Mouse (Mus musculus): ENCODE measurements around the gene Rps16.

Rps16 gene

DNA sequence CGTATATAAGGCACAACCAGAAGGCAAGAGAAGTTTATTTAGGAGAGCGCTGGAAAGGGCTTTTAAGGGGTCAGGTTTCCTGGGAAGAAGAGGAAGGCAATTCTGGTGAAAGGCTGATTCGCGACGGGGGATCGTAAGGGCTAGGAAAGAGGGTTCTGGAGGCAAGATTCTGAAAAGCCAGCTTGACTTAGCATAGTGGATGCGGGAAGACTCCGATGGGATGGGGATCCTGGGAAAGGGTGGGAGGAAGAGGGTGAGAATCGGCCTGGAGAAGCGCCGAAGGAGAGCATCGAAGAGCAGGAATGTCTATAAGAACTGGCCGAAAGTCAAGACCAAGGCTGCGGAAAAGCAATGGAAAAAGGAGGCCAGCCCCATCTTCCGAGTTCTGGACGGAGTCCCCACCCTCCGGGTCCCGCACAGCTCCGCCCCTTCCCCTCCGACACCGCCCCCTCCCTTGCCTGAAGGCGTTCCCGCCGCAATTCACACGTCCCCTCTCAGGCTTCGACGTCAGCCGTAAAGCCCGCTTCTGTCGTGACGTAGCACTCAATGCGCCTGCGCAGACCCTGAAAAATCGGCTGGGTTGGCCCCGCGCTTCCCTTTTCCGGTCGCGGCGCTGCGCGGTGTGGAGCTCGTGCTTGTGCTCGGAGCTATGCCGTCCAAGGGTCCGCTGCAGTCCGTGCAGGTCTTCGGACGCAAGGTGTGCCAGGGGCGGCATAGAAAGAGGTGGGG, at the start of gene Rps16:
Gene Rps16 (plus strand): TSS at position 498 of the 729 bp plus-strand sequence.
- in situ Hi-C loops (cut with MboI, MseI): no loop called here

DNA sequence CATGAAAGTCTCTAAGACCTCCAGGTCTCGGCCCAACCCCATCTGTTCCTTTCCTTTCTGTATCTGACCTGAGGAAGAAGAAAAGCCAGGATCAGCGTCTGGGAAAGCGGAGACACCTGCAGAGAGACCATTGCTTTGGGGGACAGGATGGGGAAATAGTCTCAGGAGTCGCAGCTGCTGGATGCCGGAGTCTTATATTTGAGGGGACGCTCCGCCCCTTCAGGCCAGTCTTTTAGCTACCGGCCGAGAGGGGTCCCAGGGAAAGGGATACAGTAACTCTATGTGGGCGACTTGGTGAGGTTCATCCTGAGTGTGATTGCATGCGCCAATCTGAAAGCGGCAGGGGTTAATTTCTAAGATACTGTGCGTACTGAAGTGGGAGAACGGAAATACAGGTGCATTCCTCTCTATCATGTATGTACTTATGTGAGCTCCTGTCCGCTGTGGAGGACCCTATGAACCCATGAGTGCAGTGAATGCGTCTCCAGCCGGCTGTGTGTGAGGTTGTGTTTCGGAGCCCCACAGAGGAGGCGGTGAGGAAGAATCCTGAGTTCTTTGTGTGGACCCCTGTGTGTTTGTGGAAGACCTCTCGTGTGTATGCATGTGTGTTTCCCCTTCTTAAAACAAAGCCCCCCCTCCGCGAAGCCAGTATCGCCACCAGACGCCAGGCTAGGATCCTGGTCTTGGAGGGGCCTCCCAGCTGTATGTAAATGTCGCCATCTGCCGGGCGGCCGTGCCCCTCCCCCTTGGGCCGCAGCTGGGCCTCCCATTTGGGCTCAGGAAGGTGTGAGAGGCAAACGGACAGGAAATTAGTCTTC, 48.6 kb upstream of the Rps16 start, which contains the start of gene Dll3:
Gene Dll3 (minus strand): TSS at position 623 of the 818 bp plus-strand sequence.
- in situ Hi-C loops (cut with MboI, MseI): no loop called here

DNA sequence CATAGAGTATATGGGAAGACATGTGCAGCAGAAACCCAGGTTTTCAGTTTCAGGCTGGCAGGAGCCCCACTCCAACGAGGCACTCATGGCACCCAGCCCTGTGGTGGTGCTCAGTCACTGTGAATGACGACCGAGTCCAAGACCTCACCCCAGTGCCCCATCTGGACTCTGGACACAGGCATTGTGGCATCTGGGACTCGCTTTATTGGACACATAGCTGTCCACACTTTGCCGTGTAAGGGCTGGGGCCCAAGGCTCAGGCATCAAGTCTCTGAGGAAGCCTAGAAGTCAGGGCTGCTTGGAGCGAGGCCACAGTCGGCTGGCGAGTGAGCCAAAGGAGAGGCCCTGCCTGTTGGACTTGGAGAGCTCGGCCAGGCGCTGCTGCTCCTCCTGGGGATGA, 44.8 kb upstream of the Rps16 start:
- in situ Hi-C loops (cut with MboI, MseI): no loop called here

DNA sequence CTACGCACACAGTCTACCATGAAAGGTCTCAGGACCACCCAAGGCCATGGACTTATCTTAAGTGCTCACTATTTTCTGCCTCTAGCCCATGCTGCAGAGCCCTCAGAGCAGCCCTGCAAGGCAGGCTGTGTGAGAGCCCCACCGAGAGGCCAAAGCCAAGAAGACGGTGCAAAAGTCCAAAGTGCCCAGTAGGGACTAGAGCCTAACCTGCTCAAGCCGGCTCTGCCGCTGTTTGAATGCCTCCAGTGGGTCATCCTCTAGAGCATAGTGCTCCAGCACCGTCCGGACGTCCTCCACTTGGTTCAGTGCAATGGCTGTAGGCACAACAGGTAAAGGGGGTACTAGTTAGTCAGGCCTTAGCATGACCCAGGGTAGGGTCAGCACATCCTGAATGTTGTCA, 44.2 kb upstream of the Rps16 start:
- in situ Hi-C loops (cut with MboI, MseI): no loop called here

DNA sequence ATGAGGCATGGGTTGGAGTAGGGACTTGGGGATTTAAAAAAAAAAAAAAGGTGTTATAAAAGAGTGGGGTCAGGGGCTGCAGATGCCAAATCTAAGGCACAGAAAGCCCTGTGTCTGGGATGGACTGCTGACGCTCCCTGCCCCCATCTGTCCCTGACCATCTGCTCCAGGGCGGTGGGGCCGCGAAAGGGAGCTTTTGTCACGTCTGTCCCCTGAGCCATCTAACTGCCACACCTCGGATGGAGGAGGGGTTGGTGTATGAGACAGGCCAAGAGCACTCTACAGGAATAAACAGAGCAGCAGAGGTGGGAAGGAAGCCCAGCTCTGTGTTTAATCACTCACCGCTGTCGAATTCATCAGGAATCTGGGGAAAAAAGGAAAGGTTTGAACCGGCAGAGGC, 40.7 kb upstream of the Rps16 start:
- in situ Hi-C loops (cut with MboI, MseI): no loop called here

DNA sequence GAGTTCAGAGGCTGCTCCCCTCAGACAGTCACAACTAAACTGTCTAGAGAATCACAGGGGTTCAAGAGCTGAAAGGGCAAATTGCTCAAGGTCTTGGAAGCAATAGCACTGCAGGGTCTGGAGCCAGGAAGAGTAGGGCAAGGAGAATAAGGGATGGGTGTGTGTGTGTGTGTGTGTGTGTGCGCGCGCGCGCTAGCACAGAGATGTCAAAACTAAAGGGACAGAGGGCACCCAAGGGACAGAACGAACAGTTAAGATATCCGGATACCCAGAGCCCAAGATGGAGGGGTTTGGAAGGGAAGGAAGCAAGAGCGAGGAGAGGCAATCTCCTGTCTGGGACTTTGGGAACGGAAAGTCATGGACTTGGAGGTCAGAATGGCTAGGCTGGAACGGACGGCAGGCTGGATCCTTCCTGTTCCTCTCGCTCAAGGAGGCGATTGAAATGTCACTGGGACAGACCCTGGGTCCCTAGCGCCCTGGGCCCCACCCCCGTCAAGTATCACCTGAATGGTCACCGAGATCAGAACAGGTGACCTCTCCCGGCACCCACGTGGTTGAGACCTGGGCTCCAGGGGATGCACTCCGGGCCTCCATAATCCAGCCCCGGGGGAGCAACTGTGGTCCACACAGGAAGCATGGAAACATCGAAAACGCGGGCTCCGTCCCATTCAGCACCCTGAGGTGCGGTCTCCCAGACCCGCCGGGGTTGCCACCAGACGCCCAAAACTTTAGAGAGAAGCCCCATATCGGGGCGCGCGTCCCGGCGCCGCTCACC, 39.1 kb upstream of the Rps16 start:
- in situ Hi-C loops (cut with MboI, MseI): no loop called here

DNA sequence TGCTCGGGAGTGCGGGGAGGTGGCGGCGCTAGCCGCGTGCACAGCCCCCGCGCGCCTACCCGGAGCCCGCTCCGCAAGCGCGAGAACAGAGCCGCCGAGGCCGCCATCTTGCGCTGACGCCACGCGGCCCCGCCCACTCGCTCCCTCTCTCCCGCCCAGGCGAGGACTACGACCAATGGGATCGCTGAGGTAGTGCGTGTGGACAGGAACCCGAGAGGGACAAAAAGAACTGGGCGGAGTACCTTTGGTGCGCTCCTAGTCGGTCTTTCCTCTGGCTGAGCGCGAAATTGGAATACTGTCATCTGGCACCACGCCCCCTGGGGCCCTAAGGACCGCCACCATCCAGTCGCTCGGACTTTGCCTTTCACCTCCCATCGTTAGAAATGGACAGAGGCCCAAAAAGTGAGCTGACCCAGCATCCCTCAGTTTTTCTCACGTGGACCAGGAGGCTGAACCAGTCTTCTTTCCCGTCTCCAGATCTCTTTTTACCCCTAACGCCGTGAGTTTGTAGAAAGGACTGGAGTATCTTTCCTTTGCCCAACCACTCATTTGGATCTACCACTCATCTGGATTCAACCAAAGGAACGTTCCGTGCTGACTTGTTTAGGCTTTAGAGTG, 38.4 kb upstream of the Rps16 start, which contains the start of gene Timm50:
Gene Timm50 (minus strand): TSS at position 147 of the 618 bp plus-strand sequence.
- in situ Hi-C loops (cut with MboI, MseI): no loop called here

DNA sequence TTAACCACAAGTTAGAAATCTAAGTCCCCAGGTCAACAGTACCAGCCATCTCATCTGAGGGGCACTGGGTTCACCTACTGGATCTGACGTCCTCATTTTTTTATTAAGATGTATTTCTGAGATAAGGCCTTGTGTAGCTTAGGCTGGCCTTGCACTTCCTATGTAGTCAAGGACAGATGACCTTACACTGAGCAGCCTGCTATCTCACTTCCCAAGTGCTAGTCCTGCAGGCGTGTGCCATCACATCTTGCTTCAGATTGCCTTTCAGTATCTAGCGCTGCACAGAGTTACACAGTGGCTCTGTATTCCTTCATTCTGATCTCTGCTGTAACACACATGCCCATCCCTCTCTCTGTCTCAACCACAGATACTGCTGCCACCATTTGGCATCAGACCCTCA, 32.4 kb upstream of the Rps16 start:
- in situ Hi-C loops (cut with MboI, MseI): no loop called here

DNA sequence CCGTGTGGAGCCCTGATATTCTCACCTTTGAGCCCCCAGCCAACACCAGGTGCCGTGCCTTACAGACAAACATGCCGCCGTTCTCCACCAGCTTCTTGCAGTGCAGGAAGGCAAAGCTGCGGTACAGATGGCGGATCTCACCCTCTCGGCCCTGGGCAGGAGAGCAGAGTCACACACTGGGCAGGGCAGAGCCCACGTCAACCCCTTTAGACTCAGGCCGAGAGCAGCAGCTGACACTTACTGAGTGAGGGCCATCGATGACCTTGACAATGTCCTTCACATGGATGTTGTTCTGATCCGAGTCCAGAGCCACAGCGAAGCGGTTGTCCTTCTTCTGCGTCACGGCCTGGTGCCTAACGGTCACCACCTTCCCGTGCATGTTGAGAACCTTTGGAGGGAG, 31.7 kb upstream of the Rps16 start:
- in situ Hi-C loops (cut with MboI, MseI): no loop called here

DNA sequence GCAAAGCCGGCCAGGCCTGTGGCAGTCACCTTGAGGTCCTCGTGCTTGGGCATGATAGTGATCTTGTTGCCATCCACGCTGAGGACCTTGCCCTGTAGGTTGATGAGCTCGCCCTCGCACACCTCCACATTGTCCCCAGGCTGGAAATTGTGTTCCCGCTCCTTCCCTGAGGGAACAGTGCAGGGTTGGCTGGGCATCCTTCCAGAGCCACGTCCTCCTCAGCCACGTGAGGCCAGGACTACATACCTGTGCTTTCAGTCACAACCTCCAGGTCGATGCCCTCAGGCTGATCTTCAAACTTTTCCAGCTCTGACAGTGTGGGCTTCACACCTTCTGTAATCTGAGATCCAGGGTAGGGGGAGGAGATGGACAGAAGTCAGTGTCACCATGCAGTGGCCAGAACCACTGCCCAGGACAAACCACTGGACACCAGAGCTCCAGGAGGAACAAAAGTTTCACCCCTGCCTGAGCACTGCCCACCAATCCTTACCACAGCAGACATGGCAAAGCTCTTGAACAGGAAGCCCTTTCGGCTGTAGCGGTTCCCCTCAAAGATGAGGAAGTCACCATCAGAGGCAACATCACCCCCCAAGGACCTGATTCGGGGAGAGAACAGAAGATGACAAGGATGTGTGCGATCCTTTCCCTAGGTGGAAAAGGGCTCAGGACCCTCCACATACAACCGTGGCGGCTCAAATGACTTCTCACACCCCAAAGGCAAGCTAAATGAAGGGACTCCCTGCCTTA, 28.3 kb upstream of the Rps16 start:
- in situ Hi-C loops (cut with MboI, MseI): no loop called here

DNA sequence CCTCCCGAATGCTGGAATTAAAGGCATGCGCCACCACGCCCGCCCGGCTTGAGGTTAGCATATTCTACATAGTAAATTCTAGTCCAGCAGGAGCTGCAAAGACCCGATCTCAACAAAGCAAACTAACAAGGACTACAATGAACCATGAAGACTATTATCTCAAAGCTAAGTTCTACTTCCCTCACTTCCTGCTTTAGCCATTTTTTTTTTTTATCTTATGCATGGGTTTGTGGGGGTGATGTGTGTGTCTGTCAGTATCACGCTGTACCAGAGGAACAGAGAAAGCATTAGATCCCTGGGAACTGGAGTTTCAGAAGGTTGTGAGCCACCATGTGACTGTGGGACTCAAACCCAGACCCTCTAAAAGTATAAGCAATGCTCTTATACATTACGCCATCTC, 25.2 kb upstream of the Rps16 start:
- in situ Hi-C loops (cut with MboI, MseI): no loop called here

DNA sequence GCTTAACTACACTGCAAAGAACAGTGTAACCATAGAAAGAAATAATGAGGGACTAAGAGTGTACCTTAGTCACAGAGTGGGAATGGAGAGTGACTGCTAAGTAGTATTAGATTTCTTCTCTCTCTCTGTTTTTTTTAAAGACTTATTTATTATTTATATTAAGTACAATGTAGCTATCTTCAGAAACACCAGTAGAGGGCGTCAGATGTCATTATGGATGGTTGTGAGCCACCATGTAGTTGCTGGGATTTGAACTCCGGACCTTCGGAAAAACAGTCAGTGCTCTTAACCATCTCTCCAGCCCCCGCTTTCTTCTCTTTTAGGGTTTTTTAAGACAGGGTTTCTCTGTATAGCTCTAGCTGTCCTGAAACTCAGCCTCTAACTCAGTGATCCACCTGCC, 24.0 kb upstream of the Rps16 start:
- in situ Hi-C loops (cut with MboI, MseI): no loop called here

DNA sequence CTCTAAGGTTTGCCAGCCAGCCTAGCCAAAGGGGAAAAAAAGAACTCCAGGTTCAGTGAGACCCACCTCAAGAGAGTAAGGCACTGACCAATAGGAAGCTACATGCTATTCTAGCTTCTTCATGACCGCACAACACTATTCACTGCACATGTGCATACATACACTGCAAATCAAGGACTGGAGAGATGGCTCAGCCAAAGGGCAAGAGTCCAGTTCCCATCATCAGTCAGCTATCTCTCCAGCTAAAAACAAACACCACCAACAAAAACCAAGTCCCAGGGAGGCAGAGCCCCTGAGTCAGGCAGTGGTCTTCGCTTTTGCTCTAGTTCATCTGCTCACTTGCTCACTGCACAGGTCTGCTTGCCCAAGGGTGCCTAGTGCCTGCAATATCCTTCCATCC, 22.2 kb upstream of the Rps16 start:
- in situ Hi-C loops (cut with MboI, MseI): no loop called here

DNA sequence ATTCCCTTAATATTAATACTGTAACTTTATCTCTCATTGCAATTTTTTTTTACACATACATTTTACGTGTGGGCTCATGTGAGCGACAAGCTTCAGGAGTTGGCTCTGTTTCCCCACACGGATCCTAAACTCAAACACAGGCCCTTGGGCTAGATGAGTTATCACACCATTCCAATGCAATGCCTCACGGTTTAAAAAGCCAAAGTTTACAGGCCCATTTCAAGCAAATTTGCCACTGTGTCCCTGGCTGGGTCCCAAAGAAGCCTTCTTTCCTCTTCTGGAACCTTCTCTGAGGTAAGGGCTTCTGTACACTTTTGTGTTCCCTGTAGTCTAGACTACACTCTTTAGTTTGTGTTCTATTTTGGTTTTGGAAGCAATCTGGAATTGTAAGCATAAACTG, 15.9 kb upstream of the Rps16 start:
- in situ Hi-C loops (cut with MboI, MseI): no loop called here

DNA sequence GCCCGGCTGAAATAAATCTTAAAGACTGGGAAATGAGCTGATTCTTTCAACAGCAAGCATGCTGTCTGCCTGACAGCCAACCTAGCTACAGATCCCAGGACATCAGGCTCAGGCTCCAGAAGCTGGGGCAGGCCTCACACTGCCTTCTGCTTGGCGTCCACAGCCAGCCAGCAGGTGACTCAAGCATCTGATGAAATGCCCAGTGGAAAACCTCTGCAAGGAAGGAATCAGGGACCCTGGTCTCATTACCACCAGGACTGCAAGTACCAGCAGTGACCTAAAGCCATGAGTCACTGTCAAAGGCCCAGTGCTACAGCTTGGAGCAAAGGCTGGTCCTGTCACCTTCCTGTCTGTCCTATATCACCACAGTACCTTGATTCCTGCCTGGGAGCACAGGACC, 15.0 kb upstream of the Rps16 start:
- in situ Hi-C loops (cut with MboI, MseI): no loop called here

DNA sequence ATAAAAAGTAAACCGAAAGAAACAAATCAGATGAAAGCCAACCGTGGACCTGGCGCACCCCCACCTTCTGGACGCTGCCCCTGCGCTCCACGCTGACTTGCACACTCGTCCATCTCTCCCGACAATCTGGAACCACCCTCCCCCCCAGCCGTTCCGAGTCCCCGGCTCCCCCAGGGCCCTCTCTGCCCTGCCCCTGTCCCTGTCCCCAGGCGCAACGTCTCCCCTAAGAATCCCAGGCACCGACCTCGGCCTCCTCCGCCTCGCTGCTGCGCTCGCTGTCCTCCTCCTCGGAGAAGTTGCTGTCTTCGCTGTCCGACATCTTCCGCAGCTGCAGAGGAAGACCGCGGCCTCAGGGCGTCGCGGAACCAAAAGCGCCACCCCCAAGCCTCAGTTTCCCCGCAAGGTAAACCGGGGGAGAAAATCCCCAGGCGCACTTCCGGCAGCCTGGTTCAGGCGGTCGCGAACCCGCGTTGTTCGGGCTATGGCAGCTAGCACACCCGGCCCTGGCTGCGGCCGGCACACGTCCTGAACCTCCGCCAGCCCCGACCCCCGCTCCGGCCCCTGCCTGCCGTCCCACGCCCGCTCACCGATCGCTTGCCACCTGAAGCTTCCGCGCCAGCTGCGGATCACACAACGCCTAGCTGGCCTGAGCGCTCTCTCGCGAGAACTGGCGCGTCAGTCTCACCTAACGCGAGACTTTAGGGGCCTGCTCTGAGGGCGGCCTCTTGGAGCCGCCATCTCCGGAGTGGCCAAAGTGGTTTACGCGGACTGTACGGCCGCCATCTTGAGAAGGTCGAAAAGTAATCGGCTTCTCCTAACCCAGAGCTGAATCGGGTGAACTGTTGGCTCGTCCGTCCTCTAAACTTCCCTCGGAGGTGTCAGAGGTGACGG, 12.1 kb upstream of the Rps16 start, which contains the start of gene Supt5:
Gene Supt5 (minus strand): TSS at position 639 of the 891 bp plus-strand sequence.
- in situ Hi-C loops (cut with MboI, MseI): no loop called here

DNA sequence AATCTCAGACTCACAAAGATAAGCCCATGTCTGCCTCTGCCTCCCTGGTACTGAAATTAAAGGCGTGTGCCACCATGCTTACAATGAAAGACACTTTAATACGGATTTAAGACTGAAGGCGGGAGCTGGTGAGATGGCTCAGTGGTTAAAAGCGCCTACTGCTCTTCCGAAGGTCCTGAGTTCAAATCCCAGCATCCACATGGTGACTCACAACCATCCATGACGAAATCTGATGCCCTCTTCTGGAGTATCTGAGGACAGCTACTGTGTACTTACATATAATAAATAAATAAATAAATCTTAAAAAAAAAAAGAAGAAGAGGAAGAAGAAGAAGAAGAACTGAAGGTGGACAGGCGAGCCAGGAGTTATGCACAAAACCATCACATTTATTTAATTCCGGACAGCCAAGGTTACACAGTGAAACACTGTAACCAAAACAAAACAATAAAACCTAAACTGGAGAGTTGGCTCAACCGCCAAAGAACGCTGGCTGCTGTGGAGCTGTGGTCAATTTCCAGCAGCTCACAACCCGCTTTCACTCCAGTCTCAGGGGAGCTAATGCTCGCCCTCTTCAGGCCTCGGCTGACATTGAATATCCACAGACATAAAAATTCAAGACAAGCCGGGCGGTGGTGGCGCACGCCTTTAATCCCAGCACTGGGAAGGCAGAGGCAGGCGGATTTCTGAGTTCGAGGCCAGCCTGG, 11.1 kb upstream of the Rps16 start:
- in situ Hi-C loops (cut with MboI, MseI): no loop called here

DNA sequence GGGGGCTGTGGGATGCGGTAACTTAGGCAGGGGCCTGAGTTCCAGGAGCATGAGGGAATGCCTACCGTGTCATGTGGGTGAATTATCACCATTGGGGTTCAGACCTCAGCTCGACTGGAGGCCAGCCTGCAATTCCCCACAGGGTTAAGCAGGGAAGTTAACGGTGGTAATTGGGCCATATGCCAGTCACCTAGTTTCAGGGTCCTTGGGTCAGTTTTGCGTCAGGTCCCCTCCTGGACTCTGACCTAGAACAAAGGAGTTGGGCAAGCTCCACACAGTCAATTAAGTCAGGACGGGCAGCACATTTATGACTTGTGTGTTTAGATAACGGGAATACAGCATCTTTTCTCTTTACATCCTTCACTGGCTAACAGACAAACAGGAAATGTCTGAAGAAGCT, 9.1 kb upstream of the Rps16 start:
- in situ Hi-C loops (cut with MboI, MseI): no loop called here

DNA sequence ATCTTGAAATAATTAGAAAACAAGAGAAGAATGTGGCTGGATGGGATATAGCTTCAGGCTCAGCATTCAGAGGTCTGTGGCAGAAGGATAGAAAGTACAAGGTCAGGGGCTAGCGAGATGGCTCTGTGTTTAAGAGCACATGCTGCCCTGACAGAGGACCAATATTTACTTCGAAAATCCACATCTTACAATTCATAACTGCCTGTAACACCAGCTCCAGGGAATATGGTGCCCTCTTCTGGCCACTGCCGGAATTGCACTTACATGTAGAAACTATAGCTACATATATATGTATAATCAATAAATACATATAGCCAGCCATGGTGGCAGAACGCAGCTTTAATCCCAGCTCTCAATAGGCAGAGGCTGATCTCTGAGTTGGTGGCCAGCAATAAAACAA, 5.8 kb upstream of the Rps16 start:
- in situ Hi-C loops (cut with MboI, MseI): no loop called here

Measured in T-helper 1 cell (primary cell).